Mouse (Mus musculus): ENCODE data around the gene Brsk2. TPM values are rescaled to one million over a fixed set of nuclear protein-coding genes. Genes with fewer than 3 reads are reported as not detected.

The Brsk2 gene
- polyA plus RNA-seq, 1 experiment from 2014 or later, result 0.60 TPM

GRCm38 (mm10) chr7:141928642-141929041 lies 20.9 kb upstream of the Brsk2 start:
- Histone ChIP-seq H3K4me2 (ENCODE audit: low read depth, low read length) (no peak overlapping the region), H3K27me3 (ENCODE audit: control insufficient read depth, insufficient read depth, low read depth, low read length) (no peaks in the 10 kb centered on the region), H3K4me1 (replicated peaks; ENCODE audit: control insufficient read depth, insufficient read depth, low read length) (no peaks in the 10 kb centered on the region), H3K9ac (ENCODE audit: low read length) (no peak overlapping the region), H3K9me3 (ENCODE audit: control insufficient read depth, low read length) (no peaks in the 10 kb centered on the region), H3K4me3 (ENCODE audit: low read length) (no peak overlapping the region), H3K36me3 (ENCODE audit: control insufficient read depth, insufficient read depth, low read length) (no peaks in the 10 kb centered on the region), H3K27ac (ENCODE audit: low read length) (no peak overlapping the region)
- 75% methylated on average over 10 of the region's 10 CpGs for WGBS
- ATAC-seq (ENCODE audit: low read depth), result no peak

DNA sequence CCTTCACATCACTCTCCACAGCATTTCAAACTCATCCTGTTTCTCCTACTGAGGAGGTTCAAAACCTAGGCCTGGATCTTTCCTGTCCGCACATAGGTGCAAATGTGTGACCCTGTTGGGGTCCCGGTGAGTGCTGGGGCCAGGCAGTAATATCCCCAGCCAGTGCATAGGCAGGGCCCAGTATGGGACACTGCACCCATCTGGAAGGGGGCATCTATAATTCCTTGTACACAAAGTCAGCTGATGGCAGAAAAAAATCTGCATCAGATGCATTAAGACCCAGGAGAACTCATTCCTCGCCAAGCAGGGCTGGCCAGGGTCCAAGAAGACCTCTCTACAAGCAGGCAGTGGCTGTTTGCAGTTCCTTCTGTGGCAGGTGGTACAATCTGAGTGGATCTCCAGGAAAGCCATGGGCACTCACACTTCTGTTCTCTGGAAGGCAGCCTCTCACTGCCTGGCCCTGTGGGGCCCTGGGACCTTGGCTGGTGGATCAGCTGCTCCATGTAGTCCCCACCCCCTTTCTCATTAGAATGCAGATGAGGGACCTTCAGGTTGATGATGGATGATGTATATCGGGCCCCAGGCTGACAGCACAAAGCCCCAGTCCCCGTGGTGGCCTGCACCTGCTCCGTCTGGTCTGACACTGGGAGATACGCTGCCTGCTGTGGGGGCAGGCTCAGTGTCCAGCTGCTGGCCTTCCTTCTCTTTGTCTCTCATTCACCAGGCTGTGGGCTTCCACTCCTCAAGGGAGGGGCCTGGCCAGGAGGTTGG lies 15.2 kb upstream of the Brsk2 start:
- Histone ChIP-seq H3K4me2 (ENCODE audit: low read depth, low read length) (no peak overlapping the region), H3K9ac (ENCODE audit: low read length) (no peak overlapping the region), H3K9me3 (ENCODE audit: control insufficient read depth, low read length) (no peaks in the 10 kb centered on the region), H3K4me3 (ENCODE audit: low read length) (no peak overlapping the region), H3K36me3 (ENCODE audit: control insufficient read depth, insufficient read depth, low read length) (no peaks in the 10 kb centered on the region), H3K4me1 (replicated peaks; ENCODE audit: control insufficient read depth, insufficient read depth, low read length) (no peaks in the 10 kb centered on the region), H3K27ac (ENCODE audit: low read length) (no peak overlapping the region), H3K27me3 (ENCODE audit: control insufficient read depth, insufficient read depth, low read depth, low read length) (no peaks in the 10 kb centered on the region; the same call in 1 of the 2 replicates)
- ATAC-seq (ENCODE audit: low read depth), result no peak
- 46% methylated on average over 7 of the region's 7 CpGs for WGBS

DNA sequence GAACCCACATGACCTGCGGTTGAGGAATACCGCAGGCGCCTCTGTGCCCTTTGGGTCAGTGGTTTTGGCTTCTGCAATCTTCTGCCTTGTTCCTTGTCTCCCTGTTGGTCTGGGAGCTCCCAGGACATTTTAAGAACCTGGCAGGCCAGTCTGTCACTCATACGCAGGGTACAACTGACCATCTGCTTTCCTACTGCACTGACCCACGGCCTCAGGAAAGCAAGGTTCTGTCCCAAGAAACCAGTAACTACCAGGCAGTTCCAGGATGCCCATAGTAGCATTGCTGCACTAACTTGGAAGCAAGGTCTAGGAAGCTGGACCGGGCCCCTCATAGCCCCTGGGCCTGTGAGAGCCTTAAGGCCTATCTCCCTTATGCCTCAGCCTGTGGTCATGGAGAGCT lies 14.6 kb upstream of the Brsk2 start:
- no peak overlapping the region for H3K4me2 ChIP-seq (ENCODE audit: low read depth, low read length)
- H3K36me3 ChIP-seq (ENCODE audit: control insufficient read depth, insufficient read depth, low read length), result no peaks in the 10 kb centered on the region
- no peak overlapping the region for H3K4me3 ChIP-seq (ENCODE audit: low read length)
- no peak for ATAC-seq (ENCODE audit: low read depth)
- H3K9me3 ChIP-seq (ENCODE audit: control insufficient read depth, low read length), result no peaks in the 10 kb centered on the region
- WGBS, result 85% methylated on average over 6 of the region's 6 CpGs
- no peak overlapping the region for H3K9ac ChIP-seq (ENCODE audit: low read length)
- H3K27ac ChIP-seq (ENCODE audit: low read length), result no peak overlapping the region
- no peaks in the 10 kb centered on the region for H3K4me1 ChIP-seq (replicated peaks; ENCODE audit: control insufficient read depth, insufficient read depth, low read length)
- no peaks in the 10 kb centered on the region; the same call in 1 of the 2 replicates for H3K27me3 ChIP-seq (ENCODE audit: control insufficient read depth, insufficient read depth, low read depth, low read length)

DNA sequence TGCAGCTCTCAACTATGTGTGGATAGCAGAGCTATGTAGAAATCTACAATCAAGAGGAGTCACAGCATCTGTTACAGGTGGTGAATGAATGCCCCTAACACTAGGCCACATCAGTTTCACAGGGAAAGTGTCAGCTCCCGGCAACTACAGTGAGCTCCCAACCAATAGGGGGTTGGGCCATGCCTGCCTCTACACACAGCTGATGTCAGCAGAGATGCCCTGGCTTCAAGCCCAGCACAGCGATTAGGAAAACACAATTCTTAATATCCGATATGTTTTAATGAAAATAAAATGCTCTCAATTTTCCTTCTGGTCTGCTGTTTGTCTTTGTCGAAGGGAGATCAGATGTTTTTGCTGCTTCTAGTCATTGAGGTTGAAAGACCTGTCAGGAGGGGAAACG lies 6.1 kb upstream of the Brsk2 start:
- Histone ChIP-seq H3K9me3 (ENCODE audit: control insufficient read depth, low read length) (no peaks in the 10 kb centered on the region), H3K9ac (ENCODE audit: low read length) (no peak overlapping the region), H3K36me3 (ENCODE audit: control insufficient read depth, insufficient read depth, low read length) (no peaks in the 10 kb centered on the region), H3K27me3 (ENCODE audit: control insufficient read depth, insufficient read depth, low read depth, low read length) (peaks cover 10% of the 10 kb centered on the region), H3K27ac (ENCODE audit: low read length) (no peak overlapping the region), H3K4me2 (ENCODE audit: low read depth, low read length) (no peak overlapping the region), H3K4me3 (ENCODE audit: low read length) (no peak overlapping the region), H3K4me1 (replicated peaks; ENCODE audit: control insufficient read depth, insufficient read depth, low read length) (no peaks in the 10 kb centered on the region)
- no peak for ATAC-seq (ENCODE audit: low read depth)
- WGBS, result 61% methylated on average over 5 of the region's 5 CpGs

DNA sequence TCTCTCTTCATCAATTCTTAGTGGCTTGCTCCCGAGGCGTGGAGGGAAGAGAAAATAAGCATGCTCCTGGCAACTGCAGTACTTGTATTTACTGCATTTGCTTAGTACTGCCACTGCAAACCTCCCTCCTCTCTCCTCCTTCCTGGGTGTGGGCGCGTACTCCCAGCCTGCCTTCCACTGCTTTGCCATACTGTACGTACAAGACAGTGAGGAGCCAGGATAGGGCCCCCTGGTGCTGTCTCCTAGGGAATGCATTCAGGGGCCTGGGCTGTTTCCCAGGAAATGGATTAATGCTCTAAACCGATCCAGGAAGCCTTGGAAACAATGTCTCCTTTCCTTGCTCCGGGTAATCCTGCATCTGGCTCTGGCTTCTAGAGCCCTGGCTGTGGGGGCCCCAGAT lies 3.6 kb upstream of the Brsk2 start:
- Histone ChIP-seq H3K27me3 (ENCODE audit: control insufficient read depth, insufficient read depth, low read depth, low read length) (peaks cover 33% of the 10 kb centered on the region), H3K36me3 (ENCODE audit: control insufficient read depth, insufficient read depth, low read length) (no peaks in the 10 kb centered on the region)

GRCm38 (mm10) chr7:141947512-141947911 lies 2.0 kb upstream of the Brsk2 start:
- Histone ChIP-seq H3K9ac (ENCODE audit: low read length) (no peak overlapping the region), H3K4me2 (ENCODE audit: low read depth, low read length) (no peak overlapping the region), H3K4me3 (ENCODE audit: low read length) (no peak overlapping the region), H3K9me3 (ENCODE audit: control insufficient read depth, low read length) (no peaks in the 10 kb centered on the region), H3K27me3 (ENCODE audit: control insufficient read depth, insufficient read depth, low read depth, low read length) (peaks cover 48% of the 10 kb centered on the region), H3K27ac (ENCODE audit: low read length) (no peak overlapping the region), H3K36me3 (ENCODE audit: control insufficient read depth, insufficient read depth, low read length) (no peaks in the 10 kb centered on the region), H3K4me1 (replicated peaks; ENCODE audit: control insufficient read depth, insufficient read depth, low read length) (peaks cover 12% of the 10 kb centered on the region)
- ATAC-seq (ENCODE audit: low read depth), result no peak

More for the DNA sequence above, 3.6 kb upstream of the Brsk2 start:
- peaks cover 12% of the 10 kb centered on the region for H3K4me1 ChIP-seq (replicated peaks; ENCODE audit: control insufficient read depth, insufficient read depth, low read length)
- no peak overlapping the region for H3K9ac ChIP-seq (ENCODE audit: low read length)
- WGBS, result 38% methylated on average over 7 of the region's 7 CpGs
- ATAC-seq (ENCODE audit: low read depth), result no peak
- no peak overlapping the region for H3K4me3 ChIP-seq (ENCODE audit: low read length)
- no peaks in the 10 kb centered on the region for H3K9me3 ChIP-seq (ENCODE audit: control insufficient read depth, low read length)
- H3K27ac ChIP-seq (ENCODE audit: low read length), result no peak overlapping the region
- no peak overlapping the region for H3K4me2 ChIP-seq (ENCODE audit: low read depth, low read length)

DNA sequence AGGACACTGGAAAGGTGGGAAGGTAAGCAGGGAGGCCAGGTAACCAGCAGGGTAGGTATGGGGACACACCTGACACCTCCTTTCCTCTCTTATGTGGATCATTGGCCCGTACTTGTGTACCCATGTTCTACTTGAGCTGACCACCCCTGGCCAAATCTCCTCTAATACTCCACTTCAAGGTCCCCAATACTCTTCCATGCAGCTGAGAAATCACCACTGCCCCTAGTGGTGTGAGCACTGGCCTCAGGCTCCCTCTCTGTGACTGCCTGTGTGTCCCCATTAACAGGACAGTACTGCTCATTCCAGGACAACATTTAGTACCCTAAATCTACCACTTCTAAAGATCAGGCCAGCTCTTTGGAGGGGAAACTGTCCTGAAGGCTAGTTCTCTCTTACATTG lies 1.5 kb upstream of the Brsk2 start:
- H3K27me3 ChIP-seq (ENCODE audit: control insufficient read depth, insufficient read depth, low read depth, low read length), result peaks cover 48% of the 10 kb centered on the region
- ATAC-seq (ENCODE audit: low read depth), result no peak

GRCm38 (mm10) chr7:141949799-141950103 lies 200 bp downstream of the Brsk2 start:
- peak overlapping the region; percentile 88 for H3K4me2 ChIP-seq (ENCODE audit: low read depth, low read length)
- H3K27me3 ChIP-seq (ENCODE audit: control insufficient read depth, insufficient read depth, low read depth, low read length), result peaks cover 48% of the 10 kb centered on the region
- H3K27ac ChIP-seq (ENCODE audit: low read length), result no peak overlapping the region
- no peaks in the 10 kb centered on the region for H3K36me3 ChIP-seq (ENCODE audit: control insufficient read depth, insufficient read depth, low read length)
- peak overlapping the region; percentile 49 for H3K4me3 ChIP-seq (ENCODE audit: low read length)
- peak overlapping the region; percentile 44 for H3K9ac ChIP-seq (ENCODE audit: low read length)
- under 1% methylated on average over 32 of the region's 54 CpGs for WGBS
- H3K4me1 ChIP-seq (replicated peaks; ENCODE audit: control insufficient read depth, insufficient read depth, low read length), result peaks cover 12% of the 10 kb centered on the region
- ATAC-seq (ENCODE audit: low read depth), result peak; percentile 46; the same call in 1 of the 2 replicates
- no peaks in the 10 kb centered on the region for H3K9me3 ChIP-seq (ENCODE audit: control insufficient read depth, low read length)

More for the DNA sequence above, 1.5 kb upstream of the Brsk2 start:
- no peak overlapping the region for H3K4me3 ChIP-seq (ENCODE audit: low read length)
- H3K36me3 ChIP-seq (ENCODE audit: control insufficient read depth, insufficient read depth, low read length), result no peaks in the 10 kb centered on the region
- H3K9ac ChIP-seq (ENCODE audit: low read length), result no peak overlapping the region
- H3K27ac ChIP-seq (ENCODE audit: low read length), result no peak overlapping the region
- H3K4me1 ChIP-seq (replicated peaks; ENCODE audit: control insufficient read depth, insufficient read depth, low read length), result peaks cover 12% of the 10 kb centered on the region
- no peak overlapping the region for H3K4me2 ChIP-seq (ENCODE audit: low read depth, low read length)
- 60% methylated on average over 1 of the region's 1 CpGs for WGBS
- no peaks in the 10 kb centered on the region for H3K9me3 ChIP-seq (ENCODE audit: control insufficient read depth, low read length)

DNA sequence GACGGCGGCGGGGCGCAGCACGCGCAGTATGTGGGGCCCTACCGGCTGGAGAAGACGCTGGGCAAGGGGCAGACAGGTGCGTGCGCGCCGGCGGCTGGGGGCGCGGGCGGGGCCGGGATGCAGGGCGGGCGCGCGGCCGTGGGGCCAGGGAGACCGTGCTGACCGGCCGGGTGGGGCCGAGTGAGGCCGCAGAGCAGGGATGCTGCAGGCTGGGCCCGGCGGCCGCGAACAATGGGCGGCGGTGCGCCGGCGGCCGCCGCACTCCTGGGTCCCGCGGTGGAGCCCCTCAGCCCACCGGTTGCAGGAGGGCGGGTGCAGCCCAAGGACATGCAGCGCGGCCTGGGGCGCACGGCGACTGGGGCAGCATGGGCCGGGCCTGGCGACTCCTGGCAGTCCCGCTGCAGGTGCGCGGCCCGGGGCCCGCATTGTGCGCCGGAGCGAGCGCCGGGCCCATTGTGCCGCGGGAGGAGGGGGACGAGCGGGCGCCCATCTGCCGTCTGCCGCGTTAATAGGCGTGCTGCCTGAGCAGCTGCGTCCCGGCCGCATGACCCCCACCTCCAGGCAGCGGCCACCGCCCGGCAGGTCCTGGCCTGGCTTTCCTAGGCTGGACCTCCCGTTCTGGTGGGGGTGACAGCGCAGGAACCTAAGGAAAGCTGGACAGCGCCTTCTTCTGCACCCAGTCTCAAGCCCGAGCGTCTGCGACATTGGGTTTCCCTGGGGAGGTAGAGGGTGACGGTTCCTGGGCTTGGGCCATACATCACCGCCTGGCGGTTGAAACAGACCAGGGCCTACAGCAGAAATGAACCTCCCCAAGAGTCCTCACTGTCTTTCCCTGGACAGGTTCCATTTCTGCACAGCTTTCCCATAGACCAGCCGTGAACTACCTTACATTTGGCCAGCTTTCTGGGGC lies 808 bp downstream of the Brsk2 start:
- H3K9ac ChIP-seq (ENCODE audit: low read length), result peak overlapping the region; percentile 44
- peaks cover 12% of the 10 kb centered on the region for H3K4me1 ChIP-seq (replicated peaks; ENCODE audit: control insufficient read depth, insufficient read depth, low read length)
- ATAC-seq (ENCODE audit: low read depth), result no peak; the same call in none of the 2 replicates
- H3K27me3 ChIP-seq (ENCODE audit: control insufficient read depth, insufficient read depth, low read depth, low read length), result peaks cover 48% of the 10 kb centered on the region
- H3K9me3 ChIP-seq (ENCODE audit: control insufficient read depth, low read length), result no peaks in the 10 kb centered on the region
- no peak overlapping the region for H3K27ac ChIP-seq (ENCODE audit: low read length)
- WGBS, result 2% methylated on average over 43 of the region's 84 CpGs
- no peaks in the 10 kb centered on the region for H3K36me3 ChIP-seq (ENCODE audit: control insufficient read depth, insufficient read depth, low read length)
- H3K4me2 ChIP-seq (ENCODE audit: low read depth, low read length), result peak overlapping the region; percentile 88
- H3K4me3 ChIP-seq (ENCODE audit: low read length), result peak overlapping the region; percentile 49

All from lung, embryonic 16.5 days (tissue).